Mouse (Mus musculus) lung, postnatal 0 days (tissue): ENCODE results near the gene Tmco4.

Source experiments
- CTCF ChIP-seq: IDR thresholded peaks from 2 replicates; pipeline ENCODE4 v1.5.1; 2016; ENCODE audit warnings: antibody characterized with exemption, mild to moderate bottlenecking
- EP300 ChIP-seq: IDR thresholded peaks from 2 replicates; pipeline ENCODE4 v1.6.1; 2016; ENCODE audit warnings: antibody characterized with exemption, mild to moderate bottlenecking, control low read depth

- TF ChIP-seq CTCF (no peak), EP300 (no peak)
Measured at GRCm38 (mm10) chr4:139085337-139085736, 112.6 kb downstream of the Tmco4 start.
